Mouse (Mus musculus): ENCODE measurements at regions not wholly inside any gene's neighbourhood (a gene's known extent, or its start where the extent isn't known, plus 50 kb on each side); places are given as distances from the start of the nearest gene placed in this dataset.
"Not testable (repeated sequence)": the region's sequence is repeated elsewhere in the genome, so short reads cannot be mapped to it uniquely, and the experiment has no call there.

GRCm38 (mm10) chrX:104931153-104931706 lies 74.2 kb upstream of the Magee2 start:
- no peak overlapping the region for H3K4me2 ChIP-seq (replicated peaks)
- no peaks in the 10 kb centered on the region for H3K9me3 ChIP-seq (replicated peaks)
- H3K4me1 ChIP-seq: no peaks in the 10 kb centered on the region
- no peak overlapping the region for H3K4me3 ChIP-seq
- H3K36me3 ChIP-seq: no peaks in the 10 kb centered on the region
- WGBS: 91% methylated on average over 2 of the region's 2 CpGs
- H3K9ac ChIP-seq: no peak overlapping the region
- H3K27ac ChIP-seq: no peak overlapping the region
- peaks cover 20% of the 10 kb centered on the region for H3K27me3 ChIP-seq
- ATAC-seq (ENCODE audit: low FRiP score): no peak

GRCm38 (mm10) chrX:104951587-104951986 lies 94.5 kb upstream of the Magee2 start:
- WGBS: 39% methylated on average over 2 of the region's 2 CpGs
- ATAC-seq (ENCODE audit: low FRiP score): no peak
- Histone ChIP-seq H3K4me1 (no peaks in the 10 kb centered on the region), H3K9me3 (replicated peaks) (no peaks in the 10 kb centered on the region), H3K9ac (no peak overlapping the region), H3K4me3 (no peak overlapping the region), H3K36me3 (no peaks in the 10 kb centered on the region), H3K27me3 (peaks cover 32% of the 10 kb centered on the region), H3K27ac (no peak overlapping the region), H3K4me2 (replicated peaks) (no peak overlapping the region)

GRCm38 (mm10) chrX:104952809-104953208 lies 95.7 kb upstream of the Magee2 start:
- 60% methylated on average over 4 of the region's 5 CpGs for WGBS
- not testable (repeated sequence) for H3K9me3 ChIP-seq (replicated peaks); H3K27ac ChIP-seq; ATAC-seq (ENCODE audit: low FRiP score); H3K36me3 ChIP-seq; H3K4me2 ChIP-seq (replicated peaks); H3K9ac ChIP-seq; H3K4me3 ChIP-seq; H3K4me1 ChIP-seq
- peaks cover 35% of the 10 kb centered on the region for H3K27me3 ChIP-seq

GRCm38 (mm10) chrX:104953391-104953790 lies 96.3 kb upstream of the Magee2 start:
- ATAC-seq (ENCODE audit: low FRiP score); H3K36me3 ChIP-seq; H3K4me1 ChIP-seq; H3K9me3 ChIP-seq (replicated peaks); H3K4me2 ChIP-seq (replicated peaks); H3K4me3 ChIP-seq; H3K9ac ChIP-seq; H3K27ac ChIP-seq: not testable (repeated sequence)
- H3K27me3 ChIP-seq: peaks cover 35% of the 10 kb centered on the region
- WGBS: 71% methylated on average over 1 of the region's 3 CpGs

GRCm38 (mm10) chrX:104978432-104978831 lies 101.1 kb upstream of the Pbdc1 start:
- no peak overlapping the region for H3K9ac ChIP-seq
- 93% methylated on average over 2 of the region's 2 CpGs for WGBS
- no peak for ATAC-seq (ENCODE audit: low FRiP score)
- no peak overlapping the region for H3K27ac ChIP-seq
- H3K9me3 ChIP-seq (replicated peaks): no peaks in the 10 kb centered on the region
- no peaks in the 10 kb centered on the region for H3K4me1 ChIP-seq
- peaks cover 33% of the 10 kb centered on the region for H3K27me3 ChIP-seq
- H3K4me2 ChIP-seq (replicated peaks): no peak overlapping the region
- H3K4me3 ChIP-seq: no peak overlapping the region
- H3K36me3 ChIP-seq: no peaks in the 10 kb centered on the region

GRCm38 (mm10) chrX:105003260-105003659 lies 76.3 kb upstream of the Pbdc1 start:
- H3K4me3 ChIP-seq: no peak overlapping the region
- no peak for ATAC-seq (ENCODE audit: low FRiP score)
- H3K9me3 ChIP-seq (replicated peaks): no peaks in the 10 kb centered on the region
- H3K4me1 ChIP-seq: no peaks in the 10 kb centered on the region
- no peak overlapping the region for H3K4me2 ChIP-seq (replicated peaks)
- WGBS: 61% methylated on average over 3 of the region's 3 CpGs
- H3K27ac ChIP-seq: no peak overlapping the region
- H3K27me3 ChIP-seq: peaks cover 56% of the 10 kb centered on the region
- H3K9ac ChIP-seq: no peak overlapping the region
- H3K36me3 ChIP-seq: no peaks in the 10 kb centered on the region

- H3K9ac ChIP-seq: no peak overlapping the region
- WGBS: 18% methylated on average over 2 of the region's 2 CpGs
- no peak for ATAC-seq (ENCODE audit: low FRiP score)
- no peaks in the 10 kb centered on the region for H3K36me3 ChIP-seq
- H3K4me3 ChIP-seq: no peak overlapping the region
- H3K27me3 ChIP-seq: peaks cover 57% of the 10 kb centered on the region
- no peaks in the 10 kb centered on the region for H3K4me1 ChIP-seq
- H3K4me2 ChIP-seq (replicated peaks): no peak overlapping the region
- H3K27ac ChIP-seq: no peak overlapping the region
- H3K9me3 ChIP-seq (replicated peaks): no peaks in the 10 kb centered on the region
Measured at GRCm38 (mm10) chrX:105006445-105006844, 73.1 kb upstream of the Pbdc1 start.

Data from hindbrain, embryonic 12.5 days (tissue).